Mouse (Mus musculus) embryo, embryonic 11 days (tissue): ENCODE results near the gene Peli1.
A peak's percentile ranks its signal among the peaks of the same experiment; 100 is the strongest.
"Not testable (repeated sequence)": the region's sequence is repeated elsewhere in the genome, so short reads cannot be mapped to it uniquely, and the experiment has no call there.

Experiments
- DNase-seq: peaks from one replicate; pipeline ENCODE4 v3.0.0-alpha.2; 2015

The Peli1 gene

DNA sequence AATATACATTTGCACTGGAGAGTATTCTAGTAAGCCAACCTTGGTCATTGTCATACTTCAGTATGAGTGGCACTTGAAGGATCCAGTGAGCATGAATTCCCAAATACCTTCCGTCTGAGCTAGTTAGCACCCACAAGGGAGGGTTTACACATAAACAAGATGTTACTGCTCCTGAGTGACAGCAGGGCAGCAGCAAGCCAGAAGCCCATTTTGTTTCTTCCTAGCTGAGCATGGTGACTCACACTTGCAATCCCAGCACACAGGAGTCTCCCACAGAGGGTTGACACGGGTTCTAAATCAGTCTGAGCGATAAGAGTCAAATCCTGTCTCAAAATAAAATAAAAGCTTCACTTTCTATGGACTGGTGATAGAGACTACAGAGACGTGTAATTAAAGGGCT is 66.5 kb downstream of the Peli1 start:
- no peak for DNase-seq

DNA sequence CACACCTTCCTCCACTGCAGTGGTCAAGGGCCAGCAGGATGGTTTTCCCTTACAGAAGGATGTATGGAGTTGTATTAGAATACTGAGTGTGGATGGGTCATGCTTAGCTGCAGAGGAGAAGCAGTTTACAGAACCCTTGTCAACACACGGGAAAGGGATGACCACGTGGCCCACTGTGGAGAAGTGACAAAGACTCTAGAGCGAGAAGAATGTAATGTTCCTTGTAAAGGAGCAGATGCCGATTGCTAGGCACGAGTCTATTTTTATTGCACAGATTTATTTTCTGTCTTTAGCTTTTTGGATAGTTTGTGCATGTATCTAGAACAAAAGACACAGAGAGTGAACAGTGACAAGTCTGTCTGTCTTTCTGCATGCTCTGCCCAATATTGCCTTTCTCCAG is 71.0 kb downstream of the Peli1 start:
- DNase-seq, result no peak

DNA sequence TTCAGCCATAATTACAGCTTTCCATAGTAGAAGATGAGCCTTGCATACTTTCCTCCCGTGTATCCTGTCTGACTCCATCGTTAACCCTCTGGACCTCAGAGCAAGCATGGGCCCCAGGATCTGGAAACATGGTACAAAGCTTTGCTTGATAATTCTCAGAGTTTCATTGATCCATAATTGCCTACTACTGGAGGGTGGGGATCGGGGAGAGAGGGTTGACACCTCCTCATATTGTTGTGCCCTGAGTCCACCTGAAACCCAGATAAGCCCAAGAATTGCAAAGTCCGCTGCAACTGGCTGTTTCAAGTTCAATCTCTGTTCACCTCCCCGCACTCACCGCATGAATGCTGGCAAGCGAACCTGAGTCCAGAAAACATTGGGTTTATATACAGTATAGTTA is 72.1 kb downstream of the Peli1 start:
- DNase-seq, result no peak

DNA sequence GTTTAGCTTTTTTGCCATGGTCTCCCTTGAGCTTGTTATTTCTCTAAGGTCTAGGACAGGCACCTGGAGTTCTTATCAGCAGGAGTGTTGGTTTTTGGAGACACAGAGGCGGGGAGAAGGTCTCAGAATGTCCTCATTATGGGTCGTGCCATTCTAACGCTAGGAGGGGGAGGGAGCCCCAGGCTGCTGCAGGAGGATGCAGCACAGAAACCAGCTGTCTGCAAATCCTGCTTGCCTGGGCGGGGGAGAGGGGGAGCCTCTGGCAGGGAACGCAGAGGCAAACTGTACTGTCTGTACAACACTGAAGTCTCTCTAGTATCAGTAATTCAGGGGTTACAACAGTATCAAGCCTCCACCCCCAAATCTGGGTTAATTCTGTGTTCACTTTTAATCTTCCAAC is 72.6 kb downstream of the Peli1 start:
- DNase-seq, result peak; percentile 54

DNA sequence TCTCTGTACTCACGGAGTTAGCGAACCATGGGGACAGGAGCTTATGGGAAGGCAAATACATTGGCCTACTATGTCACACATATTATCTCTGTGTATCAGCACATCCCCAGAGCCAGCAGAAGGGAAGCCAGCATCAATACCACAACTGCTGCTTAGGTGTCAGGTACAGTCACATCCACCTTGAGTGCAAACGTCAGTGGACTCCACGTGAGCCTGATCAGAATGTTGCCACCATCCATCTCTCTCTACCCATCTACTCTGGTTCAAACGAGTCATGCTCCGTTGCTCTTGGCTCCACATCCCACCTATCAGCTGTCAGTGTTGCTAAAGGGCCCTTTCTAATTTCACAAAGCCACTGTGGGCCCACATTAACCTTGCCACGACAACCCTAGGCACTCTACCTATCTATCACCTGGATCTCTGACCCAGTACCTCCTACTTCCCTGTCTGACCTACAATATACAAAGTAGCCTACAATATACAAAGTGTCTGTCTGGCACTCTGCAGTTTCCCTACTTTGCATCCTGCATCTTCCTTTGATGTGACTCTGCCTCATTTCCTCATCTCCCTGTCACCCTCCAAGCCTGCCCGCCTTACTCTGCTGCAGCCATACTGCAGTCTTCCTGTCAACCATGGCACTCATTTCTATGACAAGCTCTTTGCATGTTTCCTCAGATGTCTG is 73.4 kb downstream of the Peli1 start:
- no peak for DNase-seq

DNA sequence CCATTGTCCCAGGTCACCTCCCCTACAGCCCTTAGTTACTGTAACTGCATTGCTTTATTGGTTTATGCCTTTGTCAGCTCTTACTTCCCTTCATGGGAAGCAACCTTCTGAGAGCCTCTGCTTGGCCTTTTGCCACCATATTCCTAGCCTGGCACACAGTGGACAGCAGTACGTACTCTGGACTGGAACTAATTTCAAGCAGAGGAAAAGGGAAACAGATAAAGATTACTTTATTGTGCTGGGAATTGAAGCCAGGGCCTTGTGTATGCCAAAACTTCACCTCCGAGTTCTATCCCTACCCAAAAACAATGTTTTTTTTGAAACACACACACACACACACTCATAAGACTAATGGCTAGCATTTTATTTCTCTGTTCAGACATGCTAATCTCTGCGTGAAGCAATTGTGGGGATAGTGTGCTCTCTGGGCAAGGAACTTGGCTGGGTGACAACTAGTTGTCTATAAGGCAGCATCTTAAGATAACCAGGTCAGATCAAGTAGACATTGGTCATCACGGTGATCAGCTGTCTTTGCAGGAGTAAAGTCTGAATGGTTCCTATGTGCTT is 74.0 kb downstream of the Peli1 start:
- DNase-seq, result no peak

DNA sequence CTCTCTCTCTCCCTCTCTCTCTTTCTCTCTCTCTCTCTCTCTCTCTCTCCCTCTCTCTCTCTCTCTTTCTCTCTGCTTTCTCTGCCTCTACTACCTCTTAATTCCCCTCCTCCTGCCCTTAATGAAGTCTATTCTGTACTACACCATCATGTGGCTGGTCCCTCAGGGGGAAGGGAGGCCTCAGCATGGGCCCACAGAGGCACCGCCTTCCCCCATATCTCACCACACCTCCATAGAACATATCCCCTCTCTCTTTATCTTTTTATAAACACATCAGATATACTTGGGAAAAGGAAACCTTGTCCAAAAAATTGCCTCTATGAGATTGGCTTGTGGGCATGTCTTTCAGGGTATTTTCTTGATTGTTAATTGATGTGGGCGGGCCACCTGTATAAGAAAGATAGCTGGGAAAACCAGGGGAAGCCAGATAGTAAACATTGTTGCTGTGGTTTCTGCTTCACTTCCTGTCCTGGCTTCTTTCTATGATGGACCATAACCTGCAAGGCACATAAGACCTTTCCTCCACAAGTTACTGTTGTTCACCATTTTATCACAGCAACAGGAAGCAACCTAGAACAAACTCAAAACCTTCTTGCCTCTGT is 75.5 kb downstream of the Peli1 start:
- no peak for DNase-seq

DNA sequence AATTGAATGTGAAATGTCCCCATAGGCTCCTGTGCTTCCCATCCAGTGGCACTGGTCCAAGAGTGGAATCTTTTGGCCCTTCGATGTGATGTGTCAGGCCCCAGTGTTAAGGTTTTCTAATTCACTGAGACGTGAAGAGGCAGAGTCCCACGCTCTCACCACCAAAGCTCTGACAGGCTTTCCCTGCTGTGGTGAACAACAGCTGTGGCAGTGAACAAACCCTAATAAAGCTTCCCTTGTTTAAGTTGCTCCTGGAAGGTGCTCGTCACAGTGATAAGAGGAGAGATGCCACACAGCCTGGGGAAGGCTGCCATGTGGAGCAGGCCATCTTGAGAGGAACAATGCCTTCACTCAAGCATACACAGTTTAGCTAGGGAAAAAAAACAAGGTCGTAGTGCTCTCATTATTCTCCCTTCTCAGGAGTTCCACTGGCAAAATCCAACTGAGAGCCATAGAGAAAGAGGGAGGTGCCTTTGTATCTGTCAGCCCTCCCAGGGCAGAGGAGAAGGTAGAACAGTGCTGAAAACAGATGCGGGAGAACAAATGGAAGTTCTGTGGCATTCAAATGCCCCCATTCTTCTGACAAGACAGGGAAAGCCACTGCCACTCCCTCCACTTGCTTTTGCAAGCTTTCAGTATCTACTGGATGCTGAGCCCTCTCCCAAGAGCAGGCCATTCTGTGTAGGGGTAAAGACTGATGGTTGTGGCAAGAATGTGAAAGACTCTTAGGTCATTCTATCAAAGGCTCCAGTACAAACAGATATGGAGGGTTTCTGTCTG is 77.9 kb downstream of the Peli1 start:
- DNase-seq, result no peak

DNA sequence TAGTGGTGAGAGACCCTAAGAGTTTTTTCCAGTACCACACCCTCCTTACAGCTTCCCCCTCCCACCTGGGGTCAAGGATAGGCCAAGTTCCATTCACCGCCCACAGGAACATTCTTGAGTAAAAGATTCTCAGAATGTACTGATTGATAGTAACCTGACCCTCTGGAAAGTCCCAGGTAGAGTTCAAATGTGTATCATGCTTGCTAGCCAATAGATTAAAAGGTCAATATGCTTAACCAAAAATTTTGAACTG is 78.4 kb downstream of the Peli1 start:
- not testable (repeated sequence) for DNase-seq

DNA sequence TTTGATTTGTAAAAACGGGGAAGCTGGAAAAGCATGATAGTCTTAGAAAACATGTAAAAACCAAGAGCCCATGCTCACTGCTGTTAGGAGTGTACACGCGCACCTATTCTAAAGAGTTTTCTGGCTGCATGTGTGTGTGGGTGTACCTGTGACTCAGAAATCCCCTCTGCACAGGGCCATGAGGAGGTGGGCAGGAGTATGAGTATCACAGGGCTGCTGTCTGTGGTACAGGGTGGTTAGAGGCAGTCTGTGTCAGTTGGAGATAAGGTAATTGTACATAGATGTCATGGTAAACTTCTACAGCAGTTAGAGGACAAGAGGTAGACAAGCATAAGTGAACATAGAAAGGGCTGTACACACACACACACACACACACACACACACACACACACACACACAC is 81.2 kb downstream of the Peli1 start:
- no peak for DNase-seq

DNA sequence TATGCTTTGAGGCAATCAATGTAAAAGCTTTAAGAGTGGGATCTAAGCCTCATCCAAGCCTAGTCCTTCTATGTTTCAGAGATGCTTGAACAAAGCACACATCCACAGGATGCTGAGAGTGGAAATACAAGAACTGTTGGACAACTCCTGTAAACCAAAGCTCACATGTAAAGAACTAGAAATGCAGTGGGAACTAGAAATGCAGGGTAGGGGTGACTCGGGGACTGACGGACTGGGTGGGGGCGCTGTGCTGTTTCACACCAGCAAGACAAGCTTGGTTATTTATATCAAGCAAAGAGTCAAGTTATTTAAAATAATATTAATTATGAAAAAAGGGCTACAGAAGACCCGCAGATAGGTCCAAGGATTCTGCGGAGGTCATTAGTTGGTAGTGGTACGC is 82.8 kb downstream of the Peli1 start:
- no peak for DNase-seq

DNA sequence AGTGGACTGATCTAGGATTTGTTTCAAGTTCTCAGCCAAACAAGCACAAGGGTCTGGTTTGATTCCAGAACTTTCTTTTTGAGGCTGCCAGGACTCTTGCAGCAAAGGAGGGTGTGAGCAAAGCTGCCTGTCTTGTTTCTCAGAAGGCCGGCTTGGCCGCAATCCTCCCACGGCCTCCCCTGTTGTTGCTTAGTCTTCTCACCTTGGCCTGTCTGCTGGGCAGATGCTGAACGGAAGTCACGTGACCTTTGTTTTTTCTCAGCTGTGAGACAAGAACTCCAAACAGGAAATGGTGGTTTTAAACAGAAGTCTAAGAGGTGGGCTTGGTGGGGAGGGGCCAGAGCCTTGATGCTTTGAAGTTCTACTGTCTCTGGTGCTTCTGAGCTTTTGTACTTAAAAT is 83.3 kb downstream of the Peli1 start:
- peak; percentile 55 for DNase-seq

DNA sequence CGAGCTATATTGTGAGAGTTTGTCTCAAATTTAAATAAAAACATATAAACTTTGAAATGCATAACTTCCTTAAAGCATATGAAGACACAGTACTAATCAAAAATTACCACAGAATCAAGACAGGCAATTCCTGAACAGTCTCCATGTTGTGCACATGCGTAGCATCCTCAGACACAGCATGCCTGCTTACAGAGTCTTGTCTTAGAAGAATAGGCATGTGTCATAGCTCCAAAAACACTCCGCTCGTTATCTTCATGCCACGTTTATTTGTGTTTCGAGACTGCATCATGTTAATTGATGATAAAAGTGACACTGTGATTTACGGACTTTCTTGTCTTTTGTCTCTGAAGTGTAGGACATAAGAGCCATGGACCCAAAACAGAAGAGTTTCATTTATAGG is 84.0 kb downstream of the Peli1 start:
- DNase-seq, result no peak

DNA sequence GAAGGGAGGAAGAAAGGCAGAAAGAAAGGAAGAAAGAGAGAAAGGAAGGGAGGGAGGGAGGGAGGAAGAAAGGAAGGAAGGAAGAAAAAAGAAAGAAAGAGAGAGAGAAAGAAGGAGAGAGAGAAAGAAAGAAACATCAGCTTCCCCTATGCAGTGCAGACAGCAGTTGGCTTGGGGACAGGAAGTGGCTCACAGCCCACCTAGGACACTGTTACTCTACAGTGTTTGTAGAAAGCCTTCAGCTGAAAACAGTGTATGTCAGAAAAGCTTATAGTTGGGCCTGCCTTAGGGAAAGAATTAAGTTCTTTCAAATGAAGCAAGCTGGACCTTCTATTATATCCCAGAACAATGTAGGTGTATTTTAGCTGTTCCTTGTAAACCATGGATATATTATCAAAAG is 85.4 kb downstream of the Peli1 start:
- no peak for DNase-seq

DNA sequence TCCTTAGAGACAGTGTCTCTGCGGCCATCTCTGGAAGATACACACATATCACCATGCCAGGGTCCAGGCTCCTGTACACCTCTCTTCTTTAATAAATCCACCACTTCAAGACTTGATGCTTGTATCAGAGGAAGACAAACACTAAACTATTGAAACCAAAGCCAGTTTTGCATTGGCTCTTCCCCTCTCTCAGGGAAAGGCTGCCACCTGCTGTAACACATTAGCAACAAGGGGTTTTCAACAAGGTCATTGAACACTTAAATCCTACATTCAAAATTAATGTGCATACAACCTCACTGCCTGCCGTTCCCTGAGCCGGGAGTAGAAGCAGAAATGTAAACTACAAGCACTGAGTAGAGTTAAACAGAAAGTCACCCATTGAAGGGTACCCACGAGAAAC is 87.3 kb downstream of the Peli1 start:
- peak; percentile 43 for DNase-seq

DNA sequence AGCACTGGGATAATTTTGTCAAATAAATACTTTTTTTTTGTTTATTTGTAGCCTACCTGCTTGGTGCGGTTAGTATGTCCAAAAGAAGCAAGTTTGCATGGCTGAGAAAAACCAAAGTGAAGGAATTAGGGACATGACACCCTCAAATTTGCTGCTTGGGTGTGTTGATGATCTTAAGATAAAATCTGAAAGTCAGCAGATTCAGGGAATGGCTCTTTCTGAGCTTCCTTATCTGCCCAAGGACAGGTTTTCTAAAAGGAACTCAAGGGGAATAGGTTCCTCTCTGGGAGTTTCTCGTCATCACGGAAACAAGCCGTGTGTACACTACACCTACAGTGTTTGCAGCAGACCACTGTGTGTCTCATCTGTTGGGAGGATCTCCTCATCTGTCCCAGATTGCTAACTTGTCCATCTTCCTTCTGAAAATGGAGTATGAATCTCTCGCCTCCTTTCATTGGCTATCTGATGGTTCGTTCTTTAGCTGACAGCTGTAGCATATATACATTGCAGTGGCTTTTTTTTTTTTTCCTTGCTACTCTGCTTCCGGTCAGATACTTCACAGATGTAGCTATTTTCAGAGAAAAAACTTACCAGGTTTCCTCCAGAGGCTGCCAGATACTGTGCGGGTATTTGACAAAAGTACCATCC is 88.0 kb downstream of the Peli1 start:
- DNase-seq, result no peak

DNA sequence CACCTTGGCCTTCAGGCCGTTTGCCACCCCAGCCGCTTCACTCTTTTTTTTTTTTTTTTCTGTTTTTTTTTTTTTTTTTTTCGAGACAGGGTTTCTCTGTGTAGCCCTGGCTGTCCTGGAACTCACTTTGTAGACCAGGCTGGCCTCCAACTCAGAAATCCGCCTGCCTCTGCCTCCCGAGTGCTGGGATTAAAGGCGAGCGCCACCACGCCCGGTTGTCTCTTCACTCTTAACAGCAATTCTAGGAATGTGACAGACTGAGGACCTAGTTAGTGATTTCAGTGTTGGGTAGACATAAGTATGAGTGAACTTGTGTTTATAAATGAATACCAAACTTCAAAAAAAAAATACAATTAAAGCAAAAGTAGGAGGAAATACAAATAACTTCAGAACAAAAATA is 88.8 kb downstream of the Peli1 start:
- DNase-seq, result not testable (repeated sequence)

DNA sequence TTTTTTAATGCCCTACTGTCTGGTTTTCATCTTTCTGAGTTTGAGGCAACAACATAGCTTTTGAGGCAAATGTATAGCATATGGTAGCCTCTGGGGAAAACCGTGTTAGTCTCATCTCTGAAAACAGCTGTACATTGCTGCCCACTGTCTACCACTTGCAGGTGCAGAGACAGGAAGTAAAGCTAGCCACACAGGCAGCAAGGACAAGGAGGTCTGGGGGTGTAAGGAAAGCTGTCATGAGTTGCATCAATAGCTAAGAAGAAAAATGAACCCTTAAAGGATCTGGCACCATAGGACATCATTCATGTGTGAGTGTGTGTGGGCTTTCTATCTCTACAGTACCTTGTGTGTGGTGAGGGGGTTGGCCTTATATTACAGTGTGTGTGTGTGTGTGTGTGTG is 89.6 kb downstream of the Peli1 start:
- no peak for DNase-seq

DNA sequence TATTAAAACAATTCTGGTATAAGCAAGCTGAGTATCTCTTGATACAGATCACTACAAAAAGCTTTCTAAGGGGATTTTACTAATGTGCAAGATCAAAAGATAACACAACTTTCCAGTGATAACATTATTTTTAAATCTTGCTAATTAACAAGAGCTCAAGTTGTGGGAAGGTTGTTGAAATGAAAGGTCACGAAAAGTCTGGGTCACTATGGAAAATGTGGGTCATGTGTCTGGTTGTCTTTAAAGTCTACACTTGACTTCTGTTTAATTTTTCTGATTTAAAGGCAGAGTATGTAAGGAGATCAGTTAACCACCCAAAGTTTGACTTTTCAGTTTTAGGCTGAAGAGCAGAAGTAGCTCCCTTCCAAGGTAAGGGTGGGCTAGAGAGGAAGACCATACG is 90.5 kb downstream of the Peli1 start:
- DNase-seq, result no peak

DNA sequence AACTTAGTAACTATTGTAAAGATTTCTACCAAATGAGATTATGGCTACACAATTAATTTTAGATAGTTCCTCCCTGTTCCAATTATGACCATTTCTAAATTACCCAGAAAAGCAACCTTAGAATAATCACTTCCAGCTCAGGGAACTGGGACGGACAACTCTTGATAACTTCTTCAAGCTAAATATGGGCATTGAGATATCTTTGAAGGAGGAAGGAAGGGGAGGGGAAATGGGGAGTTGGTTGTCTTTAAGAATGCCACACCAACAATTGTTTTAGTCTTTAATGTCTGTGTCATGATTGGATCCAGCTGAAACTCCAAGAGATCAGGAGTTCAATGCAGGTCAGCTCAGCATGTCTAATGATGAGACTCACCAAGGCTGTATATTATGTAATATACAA is 91.6 kb downstream of the Peli1 start:
- DNase-seq, result no peak

DNA sequence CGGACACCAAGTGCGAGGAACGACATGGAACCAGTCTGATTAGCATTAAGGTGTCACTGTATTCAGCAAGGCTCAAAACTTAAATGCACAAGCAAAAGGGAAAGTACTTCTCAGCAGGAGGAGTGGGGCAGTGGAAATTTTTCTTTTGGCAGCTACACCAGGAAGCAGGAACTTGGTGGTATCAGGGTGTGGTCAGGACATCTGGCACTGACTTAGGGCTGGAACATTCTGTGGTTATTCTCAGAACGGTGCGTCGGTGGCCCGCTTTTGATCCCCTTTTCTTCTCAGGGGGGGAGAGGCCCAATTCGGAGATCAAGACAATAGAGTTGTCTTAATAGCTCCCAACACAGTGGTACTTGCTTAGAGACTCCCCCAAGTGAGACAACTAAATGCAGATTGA is 100.7 kb downstream of the Peli1 start:
- not testable (repeated sequence) for DNase-seq

DNA sequence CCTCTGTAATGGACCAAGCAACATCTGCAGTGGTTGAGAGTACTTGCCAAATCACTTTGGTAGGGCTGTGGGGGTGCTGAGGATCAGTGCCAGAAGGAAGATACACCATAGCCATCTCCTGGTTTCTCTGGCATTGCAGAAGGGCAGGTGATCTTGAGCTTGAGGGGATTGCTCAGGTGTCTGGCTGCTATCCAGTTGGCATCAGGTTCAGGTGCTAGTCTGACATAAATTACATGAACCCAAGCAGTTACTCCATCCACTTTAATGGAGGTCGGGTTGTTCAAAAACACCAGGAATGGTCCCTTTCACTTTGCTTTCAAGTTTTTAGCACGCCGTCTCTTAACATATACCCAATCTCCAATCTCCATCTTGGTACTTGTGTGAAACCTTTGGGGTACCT is 103.8 kb downstream of the Peli1 start:
- no peak for DNase-seq
